Mouse (Mus musculus): ENCODE measurements at regions not wholly inside any gene's neighbourhood (a gene's known extent, or its start where the extent isn't known, plus 50 kb on each side); places are given as distances from the start of the nearest gene placed in this dataset.
"Not testable (repeated sequence)": the region's sequence is repeated elsewhere in the genome, so short reads cannot be mapped to it uniquely, and the experiment has no call there.

DNA sequence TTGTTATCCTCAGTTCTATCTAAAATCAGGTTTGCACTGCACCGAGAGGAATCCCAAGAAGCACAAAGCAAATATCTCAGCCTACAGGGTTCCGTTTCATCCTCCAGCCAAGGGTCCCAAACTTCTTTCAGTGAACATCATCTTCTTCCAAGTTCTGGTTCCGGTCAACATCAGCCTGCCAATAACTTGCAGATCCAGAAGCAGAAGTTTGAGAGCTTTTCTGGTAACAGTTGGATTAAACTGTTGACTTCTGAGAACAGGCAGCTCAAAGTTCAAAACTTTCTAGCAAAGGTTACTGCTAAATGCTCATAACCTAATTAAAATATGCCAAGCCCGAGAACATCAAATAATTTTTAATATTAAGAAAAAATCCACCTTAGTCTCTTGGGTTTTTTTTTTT, 237.0 kb upstream of the Gm37988 start:
- no peak for DNase-seq

- peak; percentile 87 for DNase-seq
Measured at GRCm38 (mm10) chr1:4571299-4572202, 236.1 kb upstream of the Gm37988 start.

DNA sequence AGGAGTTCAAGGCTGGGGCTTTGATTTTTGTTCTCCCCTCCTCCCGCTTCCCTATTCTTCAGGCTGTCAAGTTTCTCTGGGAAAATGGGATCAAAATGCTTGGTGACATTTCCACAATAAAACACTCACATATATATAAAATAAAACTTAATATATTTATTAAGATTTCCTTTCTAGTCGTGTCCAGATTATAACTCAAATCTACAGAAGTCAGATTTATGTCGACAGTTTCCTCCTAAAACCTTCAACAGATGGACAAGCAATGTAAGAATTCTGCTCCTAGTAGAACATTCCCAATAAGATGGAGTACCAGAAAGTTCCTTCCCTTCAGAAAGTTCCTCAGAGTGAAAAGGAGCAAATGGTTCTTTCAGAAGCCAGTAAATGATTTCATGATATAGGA, 235.4 kb upstream of the Gm37988 start:
- no peak for DNase-seq

DNA sequence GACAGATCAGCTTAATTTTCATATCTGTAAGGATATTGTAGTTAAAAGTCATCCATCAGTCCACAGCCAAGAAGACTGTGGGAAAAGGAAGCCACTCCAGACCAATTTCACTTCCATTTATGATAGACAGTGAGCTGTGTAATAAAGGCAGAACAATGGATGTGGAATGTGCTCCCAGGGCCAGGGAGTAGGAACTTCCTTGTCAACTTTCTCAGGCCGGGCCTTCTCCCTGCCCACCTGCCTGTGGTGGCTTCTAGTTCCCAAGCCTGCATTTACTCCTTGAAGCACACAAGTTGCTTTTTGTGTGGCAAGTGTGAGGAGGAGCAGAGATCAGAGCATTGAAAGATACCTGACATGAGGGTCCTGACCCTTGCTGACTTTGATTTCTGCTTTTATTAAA, 233.6 kb upstream of the Gm37988 start:
- no peak for DNase-seq

GRCm38 (mm10) chr1:4576957-4577356, 230.7 kb upstream of the Gm37988 start:
- DNase-seq, result no peak

DNA sequence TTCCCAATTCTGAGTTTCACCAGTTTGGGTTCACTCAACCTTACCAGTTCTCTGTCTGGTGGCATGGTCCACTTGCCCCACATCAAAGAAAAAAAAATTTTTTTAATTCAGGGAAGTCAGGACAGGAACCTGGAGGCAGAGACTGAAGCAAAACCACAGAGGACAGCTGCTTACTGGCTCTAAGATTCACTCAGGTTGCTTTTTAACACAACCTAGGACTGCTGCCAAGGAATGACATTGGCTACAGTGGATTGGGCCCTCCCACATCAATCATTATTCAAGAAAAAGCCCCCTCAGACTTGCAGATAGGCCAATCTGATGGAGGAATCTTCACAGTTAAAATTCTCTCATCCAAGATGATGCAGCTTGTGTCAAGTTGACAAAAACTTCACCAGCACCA, 225.2 kb upstream of the Gm37988 start:
- DNase-seq, result no peak

DNA sequence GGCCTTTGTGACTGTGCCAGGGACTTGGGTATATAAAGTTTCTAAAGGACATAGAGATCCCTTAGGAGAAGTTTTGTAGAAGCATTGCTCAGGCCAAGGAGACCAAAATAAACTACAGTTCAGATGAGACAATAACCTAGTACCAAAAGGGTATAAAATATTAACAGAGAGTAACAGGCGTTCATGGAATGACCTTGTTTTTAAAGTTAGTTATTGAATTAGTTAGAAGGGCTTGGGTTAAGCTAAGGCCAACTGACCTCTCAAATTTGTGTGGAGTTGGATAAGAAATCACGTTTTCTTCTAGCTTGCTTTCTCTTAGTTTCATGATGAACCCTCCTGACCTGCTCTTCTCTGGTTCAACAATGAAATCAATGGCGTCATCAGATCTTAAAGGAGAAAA, 209.8 kb upstream of the Gm37988 start:
- no peak for DNase-seq

- no peak for DNase-seq
Measured at GRCm38 (mm10) chr1:4598425-4598824, 209.3 kb upstream of the Gm37988 start.

- DNase-seq, result no peak
Measured at GRCm38 (mm10) chr1:4602386-4602785, 205.3 kb upstream of the Gm37988 start.

DNA sequence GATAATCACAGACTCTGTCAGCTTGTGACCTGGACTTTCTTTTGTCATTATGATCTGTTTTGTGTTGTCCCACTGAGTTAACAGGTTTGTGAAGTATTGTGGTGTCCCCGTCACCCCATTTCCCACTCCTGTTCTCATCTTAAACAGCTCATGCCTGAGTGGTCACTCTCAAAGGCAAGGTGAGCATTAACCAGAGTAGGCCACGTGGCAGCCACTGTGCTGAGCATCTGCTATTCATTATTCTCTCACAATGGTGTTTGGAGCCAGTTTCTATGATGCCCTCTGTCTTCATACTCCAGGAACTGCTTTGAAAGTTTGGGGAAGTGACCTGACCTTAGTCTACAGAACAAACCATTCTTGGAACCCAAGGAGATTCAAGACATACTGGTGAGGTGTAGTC, 198.9 kb upstream of the Gm37988 start:
- no peak for DNase-seq

DNA sequence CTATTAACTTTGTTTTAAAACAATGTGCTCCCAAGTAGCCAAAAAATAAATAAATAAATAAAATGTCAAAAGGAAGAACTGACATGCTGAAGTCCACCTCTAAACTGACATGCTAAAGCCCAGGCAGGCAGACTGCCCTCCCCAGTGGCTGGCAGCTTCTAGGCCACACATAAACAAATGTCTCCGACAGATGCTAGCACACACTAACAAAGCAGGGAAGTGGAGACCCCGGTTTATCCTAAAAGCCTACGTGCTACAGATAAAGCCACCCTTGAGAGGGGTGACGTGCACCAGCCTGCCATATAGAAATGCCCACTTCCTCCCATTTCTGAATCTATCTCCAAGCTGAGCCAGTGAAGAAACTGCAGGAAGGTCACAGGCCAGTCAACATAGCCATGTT, 194.4 kb upstream of the Gm37988 start:
- DNase-seq, result no peak

DNA sequence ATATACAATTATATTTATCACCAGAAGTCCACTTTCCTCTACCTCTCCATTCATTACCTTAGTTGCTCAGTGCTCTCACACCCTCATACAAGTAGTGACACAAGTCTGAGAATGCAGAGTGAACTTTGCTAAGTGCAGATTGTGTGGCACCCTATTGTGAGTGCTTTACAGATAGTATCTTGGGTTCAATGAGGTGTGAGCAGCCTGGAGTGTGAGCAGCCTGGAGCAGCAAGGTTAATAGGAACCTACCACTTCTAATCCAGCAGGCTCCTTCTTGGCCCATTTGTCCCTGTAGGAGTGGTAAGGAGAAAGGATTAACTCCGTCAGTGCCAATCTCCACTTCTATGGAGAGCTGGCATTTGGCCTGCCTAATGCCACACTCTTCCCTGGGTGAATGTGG, 192.4 kb upstream of the Gm37988 start:
- DNase-seq, result no peak

- no peak for DNase-seq
Measured at GRCm38 (mm10) chr1:4617479-4617878, 190.2 kb upstream of the Gm37988 start.

DNA sequence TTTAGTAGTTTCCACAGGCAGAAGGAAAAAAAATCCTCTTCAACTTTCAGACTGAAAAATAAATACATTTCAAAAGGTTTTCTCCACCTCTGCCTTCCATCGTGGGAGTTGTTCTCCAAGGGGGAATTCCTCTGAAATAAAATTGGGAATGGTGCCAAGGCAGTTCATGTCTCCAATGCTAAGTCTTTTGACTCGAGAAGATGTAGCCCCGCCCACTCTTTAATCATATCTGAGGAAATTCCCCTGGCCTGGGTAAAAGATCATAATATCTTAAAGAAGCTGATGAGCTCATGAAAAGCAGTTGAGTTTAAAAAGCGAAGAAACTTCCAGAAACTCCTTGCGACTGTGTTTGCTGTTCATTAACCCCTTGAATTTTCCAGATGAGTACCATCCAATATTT, 185.3 kb upstream of the Gm37988 start:
- no peak for DNase-seq

GRCm38 (mm10) chr1:4623268-4623667, 184.4 kb upstream of the Gm37988 start:
- no peak for DNase-seq

- no peak for DNase-seq
Measured at GRCm38 (mm10) chr1:4653937-4654336, 153.8 kb upstream of the Gm37988 start.

DNA sequence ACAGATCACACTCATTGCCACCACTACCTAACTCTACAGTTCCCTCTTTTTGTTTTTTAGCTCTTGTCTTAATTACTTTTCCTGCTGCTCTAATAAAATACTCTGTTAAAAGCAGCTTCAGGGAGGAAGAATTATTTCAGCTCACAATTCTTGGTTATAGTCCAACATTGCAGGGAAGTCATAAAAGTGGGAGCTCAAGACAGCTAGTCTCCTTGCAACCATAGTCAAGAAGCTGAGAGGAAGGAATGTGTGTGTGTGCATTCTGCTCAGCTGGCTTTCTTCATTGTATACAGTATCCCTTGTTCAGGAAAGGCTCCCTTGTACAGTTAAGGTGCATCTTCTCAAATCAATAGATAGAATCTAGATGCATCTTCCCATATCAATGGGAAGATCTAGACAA, 152.4 kb upstream of the Gm37988 start:
- DNase-seq, result no peak

- DNase-seq, result no peak
Measured at GRCm38 (mm10) chr1:4656883-4657282, 150.8 kb upstream of the Gm37988 start.

GRCm38 (mm10) chr1:4660081-4660480, 147.6 kb upstream of the Gm37988 start:
- not testable (repeated sequence) for DNase-seq

GRCm38 (mm10) chr1:4660616-4661015, 147.1 kb upstream of the Gm37988 start:
- DNase-seq, result not testable (repeated sequence)

DNA sequence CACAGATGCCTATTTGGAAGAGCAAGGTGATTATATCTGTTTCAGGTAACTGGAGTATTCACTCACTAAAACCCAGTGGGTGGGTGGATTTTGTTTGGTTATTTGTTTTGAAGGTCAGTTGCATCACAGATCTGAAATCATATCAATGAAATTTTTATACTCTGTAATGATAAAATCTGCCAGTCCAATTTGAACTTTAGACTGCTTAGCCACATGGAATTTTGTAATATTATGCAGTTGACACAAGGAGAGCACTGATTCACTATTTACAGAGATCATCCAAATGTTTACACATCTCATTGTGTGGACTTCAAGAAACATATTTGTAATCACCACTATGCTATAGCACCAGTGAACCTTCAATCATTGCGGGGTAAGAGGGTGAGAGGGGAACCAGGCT, 145.9 kb upstream of the Gm37988 start:
- DNase-seq, result no peak

GRCm38 (mm10) chr1:4669732-4670131, 138.0 kb upstream of the Gm37988 start:
- DNase-seq, result no peak

- DNase-seq, result peak; percentile 6
Measured at GRCm38 (mm10) chr1:4671237-4672019, 136.3 kb upstream of the Gm37988 start.

DNA sequence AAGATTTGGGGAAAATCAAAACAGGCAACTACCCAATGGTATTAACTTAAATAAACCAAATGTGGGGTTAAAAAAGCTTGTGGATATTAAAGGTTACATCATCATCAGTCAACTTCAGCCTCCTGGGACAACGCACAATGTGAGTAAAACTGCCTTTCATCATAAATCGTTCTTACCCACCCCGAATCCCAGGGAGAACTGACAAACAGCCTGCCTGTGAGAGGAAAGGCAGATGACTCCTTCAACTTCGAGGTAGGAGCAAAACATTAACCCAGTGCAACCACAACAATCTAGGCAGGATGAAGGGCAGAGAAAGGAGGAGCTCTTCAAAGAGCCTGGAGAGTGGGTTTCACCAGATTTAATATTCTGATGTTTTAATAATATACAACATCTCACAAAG, 135.3 kb upstream of the Gm37988 start:
- DNase-seq, result no peak

All from retina, postnatal 1 day (tissue).